Mouse (Mus musculus): ENCODE results near the gene Hebp1. TPM values are rescaled to one million over a fixed set of nuclear protein-coding genes. Genes with fewer than 3 reads are reported as not detected.

Hebp1 gene
- polyA plus RNA-seq (2012; fragmentation: generic; extraction: Trizol) = 10 to 100 TPM; 35.1 to 52.3 TPM

DNA sequence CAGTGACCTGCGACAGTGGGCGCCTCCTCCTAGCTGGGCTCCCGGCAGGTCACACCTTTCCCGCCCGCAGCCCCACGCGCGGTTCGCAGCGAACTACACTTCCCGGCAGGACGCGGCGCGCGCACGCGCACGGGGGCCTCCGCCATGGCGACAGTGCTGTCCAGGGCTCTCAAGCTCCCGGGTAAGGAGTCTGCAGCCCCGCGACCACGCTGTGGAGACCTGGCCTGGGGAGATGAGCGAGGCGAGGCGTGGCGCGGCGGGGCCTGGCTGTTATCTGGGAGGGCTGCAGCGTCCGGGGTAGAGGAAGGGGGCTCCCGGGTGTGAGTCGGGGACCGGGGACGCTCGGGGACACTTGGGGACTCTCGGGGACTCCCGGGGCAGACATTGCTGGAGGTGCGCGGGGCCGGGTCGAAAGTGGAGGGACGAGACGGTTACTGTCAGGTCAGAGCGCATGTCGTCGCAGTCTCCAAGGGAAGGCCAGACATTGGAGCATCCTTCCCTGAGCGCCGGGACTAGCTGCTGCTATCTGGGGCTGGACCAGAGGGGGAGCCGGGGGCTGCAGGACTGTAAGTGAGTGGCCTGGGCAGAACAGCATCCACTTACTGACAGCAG lies at the start of gene Hebp1, which contains the start of gene Fam234b:
Hebp1 (minus strand) TSS at position 102 of the 612 bp plus-strand sequence.
Fam234b (plus strand) TSS at position 57 of the 612 bp plus-strand sequence.

GRCm38 (mm10) chr6:135118183-135118582 lies 79.6 kb downstream of the Hebp1 start, which contains the start of gene Gprc5d:
TSS of gene Gprc5d (minus strand) at chr6:135118283.

Other genes with a start within 250 kb of the Hebp1 start
- gene Apold1, start 216.3 kb downstream of the Hebp1 start, polyA plus RNA-seq (2012; fragmentation: generic; extraction: Trizol) = under 1 TPM; 0.02 to 0.07 TPM
- gene Ddx47, start 186.4 kb downstream of the Hebp1 start, polyA plus RNA-seq (2012; fragmentation: generic; extraction: Trizol) = 10 to 100 TPM; 38.1 to 65.7 TPM
- gene Gprc5a, start 132.4 kb downstream of the Hebp1 start, polyA plus RNA-seq (2012; fragmentation: generic; extraction: Trizol) = 10 to 100 TPM in 1 of 2 experiments, 1 to 10 TPM in 1; 7.9 to 14.1 TPM
- gene Gprc5d, start 79.7 kb downstream of the Hebp1 start, polyA plus RNA-seq (2012; fragmentation: generic; extraction: Trizol) = not detected
- 1 to 10 TPM; 1.7 to 4.3 TPM for gene Fam234b, start within 50 bp of the Hebp1 start, polyA plus RNA-seq (2012; fragmentation: generic; extraction: Trizol)
- under 1 TPM in 1 of 2 experiments, not detected in 1; 0.05 TPM for gene Gsg1, start 56.3 kb upstream of the Hebp1 start, polyA plus RNA-seq (2012; fragmentation: generic; extraction: Trizol)
- gene Pbp2, start 112.4 kb upstream of the Hebp1 start, polyA plus RNA-seq (2012; fragmentation: generic; extraction: Trizol) = under 1 TPM in 1 of 2 experiments, not detected in 1; 0.04 TPM
- gene Emp1, start 164.5 kb upstream of the Hebp1 start, polyA plus RNA-seq (2012; fragmentation: generic; extraction: Trizol) = 100 to 1,000 TPM in 1 of 2 experiments, 10 to 100 TPM in 1; 22.7 to 164 TPM

Measured in C3H10T1/2 (cell line).